Mouse (Mus musculus) regulatory T cell (primary cell): ENCODE measurements at regions not wholly inside any gene's neighbourhood (a gene's known extent, or its start where the extent isn't known, plus 50 kb on each side); places are given as distances from the start of the nearest gene placed in this dataset.

Experiments
- in situ Hi-C: fragments of 300-600 bp; cut with MboI, MseI; formaldehyde crosslinking; loops from one replicate; pipeline ENCODE4 v1.15.1; 2025; ENCODE audit warnings: high pct_unique_total_duplicates

GRCm38 (mm10) chr15:24751480-24752157, 661.9 kb downstream of the Basp1 start:
- in situ Hi-C loops: no loop called here

- in situ Hi-C loops: no loop called here
These were observed 670.3 kb downstream of the Basp1 start for GRCm38 (mm10) chr15:24743240-24743639.

GRCm38 (mm10) chr15:24725170-24725569, 688.4 kb downstream of the Basp1 start:
- in situ Hi-C loops: no loop called here

- in situ Hi-C loops: no loop called here
These were observed 688.9 kb downstream of the Basp1 start for GRCm38 (mm10) chr15:24724664-24725063.

DNA sequence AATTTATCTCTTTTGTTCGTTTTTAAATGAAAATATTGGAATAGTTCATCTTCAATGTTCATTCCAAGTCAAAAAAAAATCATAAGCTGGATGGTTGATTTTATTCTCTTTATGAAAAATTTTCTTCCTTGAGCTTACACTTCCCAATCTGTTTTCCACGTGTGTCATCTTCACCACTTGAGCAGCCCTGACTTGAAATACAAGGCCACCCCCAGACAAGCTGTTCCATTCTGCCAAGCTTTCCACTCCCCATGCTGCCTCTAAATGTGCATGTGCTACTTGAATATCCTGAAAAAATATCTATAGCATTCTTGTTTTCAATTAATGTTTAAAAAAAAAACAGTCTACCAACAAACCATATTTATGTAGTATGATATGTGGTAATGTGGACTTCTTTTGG, 693.2 kb downstream of the Basp1 start:
- in situ Hi-C loops: no loop called here

GRCm38 (mm10) chr15:24682167-24682566, 731.4 kb downstream of the Basp1 start:
- in situ Hi-C loops: no loop called here

DNA sequence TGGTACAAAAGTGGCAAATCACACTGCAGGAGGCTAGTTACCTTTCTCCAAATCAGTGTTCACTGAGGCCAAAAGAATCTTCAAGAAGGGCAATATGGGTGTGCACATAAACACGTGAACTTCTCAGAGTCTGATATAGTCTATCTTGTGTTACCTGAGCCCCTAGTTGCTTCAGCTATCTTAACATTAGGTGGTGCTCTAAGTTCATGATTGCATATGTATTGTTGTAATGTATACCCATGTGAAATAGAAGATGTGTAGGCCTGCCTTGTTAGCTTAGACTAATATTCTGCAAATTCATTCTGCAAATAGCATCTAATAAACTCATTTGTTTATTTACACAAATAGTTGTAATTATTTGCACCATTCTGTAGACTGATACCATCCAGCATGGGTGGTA, 764.6 kb downstream of the Basp1 start:
- in situ Hi-C loops: no loop called here

DNA sequence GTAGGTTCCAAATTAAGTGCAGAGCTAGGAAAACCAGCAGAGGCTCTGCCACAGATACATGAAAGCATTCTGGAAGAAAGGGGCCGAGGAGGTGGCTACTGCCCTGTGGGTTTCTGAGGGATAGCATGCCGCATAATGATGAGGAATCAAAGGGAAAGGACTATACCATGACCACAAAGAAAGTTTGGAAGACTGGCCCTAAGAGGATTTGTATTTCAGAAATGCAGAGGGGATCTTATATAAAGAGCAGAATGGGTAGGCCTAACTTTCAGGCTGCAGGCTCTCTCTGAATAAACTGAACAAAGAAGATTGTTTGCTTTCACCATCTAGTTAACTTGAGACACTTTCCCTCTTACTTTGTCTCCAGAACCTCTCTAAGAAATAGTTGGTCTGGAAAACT, 777.9 kb downstream of the Basp1 start:
- in situ Hi-C loops: no loop called here

DNA sequence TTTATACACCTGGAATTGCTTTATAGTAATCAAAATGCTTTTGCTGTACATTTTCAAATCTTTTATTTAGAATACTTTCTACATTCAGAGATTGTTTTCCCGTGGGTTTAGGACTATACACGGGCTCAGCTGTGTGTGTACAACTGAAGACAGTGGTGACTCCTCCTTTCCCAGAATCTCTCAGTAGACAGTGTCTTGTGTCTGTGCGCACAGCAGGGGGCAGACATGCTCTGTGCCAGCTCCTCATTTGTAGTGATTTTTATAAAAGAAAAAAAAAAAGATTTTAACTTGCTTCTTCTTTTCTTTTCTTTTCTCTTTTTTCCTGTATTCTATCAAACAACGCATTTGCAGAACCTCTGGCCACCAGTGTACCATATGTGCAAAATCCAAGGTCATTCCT, 817.3 kb downstream of the Basp1 start:
- in situ Hi-C loops: loop anchor here (10.0 kb wide), 1 partner anchor 1199 kb away; no protein-coding TSS in a partner anchor

GRCm38 (mm10) chr15:24588943-24589342, 824.6 kb downstream of the Basp1 start:
- in situ Hi-C loops: loop anchor here (5.0 kb wide), 2 partner anchors 828 to 1143 kb away; no protein-coding TSS in a partner anchor

GRCm38 (mm10) chr15:24566981-24567380, 846.6 kb downstream of the Basp1 start:
- in situ Hi-C loops: no loop called here

GRCm38 (mm10) chr15:24556806-24557205, 856.8 kb downstream of the Basp1 start:
- in situ Hi-C loops: no loop called here

- in situ Hi-C loops: no loop called here
These were observed 863.5 kb downstream of the Basp1 start for GRCm38 (mm10) chr15:24550108-24550507.

DNA sequence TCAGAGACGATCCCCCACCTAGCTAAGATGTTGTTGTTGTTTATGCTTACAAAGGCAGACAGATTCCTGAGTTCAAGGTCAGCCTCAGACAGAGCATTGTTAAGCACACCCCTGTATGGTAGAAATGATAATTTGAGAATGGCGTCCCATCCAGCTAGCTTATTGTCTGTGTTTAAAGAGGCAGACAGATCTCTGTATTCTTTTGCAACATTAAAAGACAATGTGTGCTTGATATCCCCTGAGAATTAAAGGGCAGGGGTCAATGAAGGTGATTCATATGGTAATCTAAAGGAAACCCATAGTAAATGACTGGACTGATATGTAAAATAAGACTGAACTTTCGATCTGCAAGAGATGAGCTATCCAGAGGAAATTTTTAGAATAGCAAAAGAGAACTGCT, 883.5 kb downstream of the Basp1 start:
- in situ Hi-C loops: no loop called here

DNA sequence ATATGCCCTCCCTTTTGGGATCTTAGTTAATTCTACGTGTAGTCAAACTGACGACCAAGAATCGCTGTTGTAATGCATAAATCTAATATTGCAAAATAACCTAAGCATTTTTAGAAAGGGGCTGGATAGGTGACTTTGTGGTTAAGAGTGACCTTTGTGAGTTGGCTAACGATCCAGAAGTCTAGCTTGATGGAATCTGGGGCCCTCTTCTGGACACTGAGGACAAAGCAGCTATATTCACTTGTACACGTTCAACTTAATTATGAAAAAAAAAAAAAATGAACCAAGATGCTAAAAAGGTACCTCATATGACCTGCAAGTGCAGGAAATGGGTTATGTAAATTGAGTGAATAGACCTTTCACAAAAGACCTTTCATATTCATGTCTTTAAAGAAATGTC, 886.2 kb downstream of the Basp1 start:
- in situ Hi-C loops: no loop called here

- in situ Hi-C loops: no loop called here
These were observed 899.6 kb downstream of the Basp1 start for GRCm38 (mm10) chr15:24513926-24514325.

GRCm38 (mm10) chr15:24501907-24502559, 911.5 kb downstream of the Basp1 start:
- in situ Hi-C loops: no loop called here

- in situ Hi-C loops: no loop called here
These were observed 927.3 kb downstream of the Basp1 start for GRCm38 (mm10) chr15:24486235-24486634.

GRCm38 (mm10) chr15:24468239-24468638, 945.3 kb downstream of the Basp1 start:
- in situ Hi-C loops: no loop called here

GRCm38 (mm10) chr15:24457726-24458125, 955.8 kb downstream of the Basp1 start:
- in situ Hi-C loops: no loop called here

GRCm38 (mm10) chr15:24433083-24433482, 980.5 kb downstream of the Basp1 start:
- in situ Hi-C loops: no loop called here

DNA sequence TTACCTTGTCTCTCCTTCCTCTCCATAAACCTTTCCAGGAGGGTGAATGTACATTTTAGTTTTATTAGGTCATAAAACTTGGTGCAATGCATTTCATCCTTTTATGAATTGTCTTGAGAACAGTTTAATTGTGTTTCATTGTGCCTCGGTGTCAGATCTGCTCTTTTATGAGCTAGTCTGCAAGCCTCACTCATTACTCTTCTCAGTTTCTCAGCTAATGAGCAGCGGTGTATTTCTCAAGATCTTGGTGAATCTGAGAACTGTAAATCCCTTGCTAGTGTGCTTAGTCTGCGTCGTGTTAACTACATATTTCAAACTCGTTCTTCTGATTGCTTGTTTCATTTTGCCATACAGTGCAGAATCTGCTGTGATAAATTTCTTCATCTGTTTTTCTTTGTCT, 984.4 kb downstream of the Basp1 start:
- in situ Hi-C loops: no loop called here

- in situ Hi-C loops: no loop called here
These were observed 991.1 kb downstream of the Basp1 start for GRCm38 (mm10) chr15:24422333-24422942.
